Mouse (Mus musculus): ENCODE data around the gene Grk5.
"Not testable (repeated sequence)": the region's sequence is repeated elsewhere in the genome, so short reads cannot be mapped to it uniquely, and the experiment has no call there.

Grk5 gene

DNA sequence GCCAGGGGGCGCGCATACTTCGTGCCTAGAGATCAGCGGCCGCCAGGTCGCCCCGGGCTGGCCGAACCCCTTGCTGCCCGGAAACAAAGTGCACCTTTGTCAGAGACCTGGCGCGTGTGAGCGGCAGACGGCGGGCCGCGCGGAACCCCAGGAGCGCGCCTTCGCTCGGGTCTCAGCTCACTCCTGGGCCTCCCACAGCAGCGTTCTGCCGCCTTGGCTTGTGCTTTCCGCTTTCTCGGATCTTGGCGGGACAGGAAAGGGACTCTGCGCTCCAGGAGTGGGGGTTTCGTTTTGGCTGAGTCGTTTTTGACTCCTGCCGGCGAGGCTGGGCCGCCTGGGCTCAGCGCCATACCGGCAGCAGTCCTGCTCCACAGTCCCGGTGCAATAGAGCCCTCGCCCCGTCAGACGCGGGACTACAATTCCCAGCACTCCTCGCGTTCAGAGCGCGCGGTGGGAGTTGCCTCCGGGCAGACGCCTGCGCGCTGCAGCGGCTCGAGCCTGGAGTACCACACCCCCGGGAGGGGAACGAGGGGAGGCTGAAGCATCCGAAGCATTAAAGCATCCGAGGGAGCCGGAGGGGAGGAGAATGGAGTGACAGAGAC, at the start of gene Grk5:
TSS of gene Grk5 (plus strand) at position 36 of the 602 bp plus-strand sequence.
- peak; percentile 96 for DNase-seq

DNA sequence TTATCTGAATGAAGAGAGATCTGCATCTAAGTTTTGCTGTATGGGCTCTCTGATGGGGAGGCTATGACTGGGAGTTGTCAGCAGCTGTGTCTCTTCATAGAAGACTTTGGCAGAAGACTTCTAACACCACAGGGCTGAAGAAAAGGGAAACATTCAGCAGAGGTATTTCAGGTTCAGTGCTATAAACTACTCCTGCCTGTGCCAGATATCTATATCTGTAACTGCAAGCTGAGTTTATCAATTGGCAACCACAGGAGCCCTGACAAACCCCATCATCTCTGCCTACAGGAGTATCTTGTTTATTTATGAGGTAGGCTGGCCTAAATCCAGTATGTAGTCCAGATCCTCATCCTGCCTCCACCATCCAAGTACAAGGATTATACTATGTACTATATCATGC, 46.2 kb upstream of the Grk5 start:
- no peak for DNase-seq

DNA sequence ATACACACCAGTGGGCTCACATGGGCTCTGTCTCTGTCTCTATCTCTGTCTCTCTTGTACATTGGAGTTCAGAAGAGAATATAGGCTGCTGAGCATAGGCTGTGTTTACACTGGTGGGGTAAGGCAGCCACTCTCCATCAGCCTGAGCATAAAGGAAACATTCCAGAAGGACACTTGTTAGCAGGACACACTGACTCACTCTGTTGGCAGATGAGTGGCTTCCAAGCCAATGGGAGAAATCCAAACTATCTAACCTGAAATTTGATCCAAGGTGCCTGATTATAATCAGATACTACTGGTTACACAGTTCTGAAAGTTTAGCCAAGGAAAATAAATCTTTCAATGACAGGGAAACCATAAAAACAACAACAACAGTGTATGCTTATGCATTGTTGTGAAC, 43.8 kb upstream of the Grk5 start:
- DNase-seq = no peak

DNA sequence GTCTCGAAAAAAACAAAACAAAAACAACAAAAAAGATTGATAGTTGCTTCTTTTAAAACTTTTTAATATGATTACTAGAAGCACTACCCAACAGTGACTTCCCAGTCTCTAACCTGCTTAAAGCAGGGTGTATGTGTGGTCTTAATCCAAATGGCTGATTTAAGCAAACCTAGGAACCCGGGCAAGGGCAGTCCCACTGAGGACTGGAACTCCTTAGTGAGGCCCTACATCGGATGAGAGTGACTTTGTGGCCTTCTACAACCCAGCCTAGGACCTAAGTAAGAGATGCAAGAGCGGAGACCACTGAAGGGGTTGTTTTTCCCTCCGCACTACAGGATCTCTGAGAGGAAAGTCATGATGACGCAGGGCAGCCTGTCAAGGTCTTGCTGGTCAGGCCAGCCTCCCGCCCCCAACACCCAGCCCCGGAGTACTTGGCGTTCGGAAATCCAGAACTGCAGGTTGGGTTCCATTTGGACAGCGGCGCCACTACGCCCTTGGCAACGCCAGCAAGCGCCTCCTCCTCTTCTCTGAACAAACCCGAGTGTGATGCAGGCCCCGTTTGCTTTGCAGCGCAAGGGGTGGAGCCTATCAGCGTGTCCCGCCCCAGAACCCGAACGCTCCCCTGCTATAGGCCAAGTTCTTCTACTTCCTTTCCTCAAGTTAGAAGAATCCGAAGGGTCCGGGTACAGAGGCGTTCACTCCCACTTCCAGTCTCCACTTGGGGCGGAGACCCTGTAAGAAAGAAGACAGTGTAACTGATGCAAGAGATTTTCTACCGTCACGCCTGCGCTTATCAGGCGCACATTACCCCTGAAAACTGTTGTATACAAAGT, 28.5 kb upstream of the Grk5 start, which contains the start of gene Sfxn4:
TSS of gene Sfxn4 (minus strand) at position 612 of the 833 bp plus-strand sequence.
- DNase-seq = peak; percentile 94

DNA sequence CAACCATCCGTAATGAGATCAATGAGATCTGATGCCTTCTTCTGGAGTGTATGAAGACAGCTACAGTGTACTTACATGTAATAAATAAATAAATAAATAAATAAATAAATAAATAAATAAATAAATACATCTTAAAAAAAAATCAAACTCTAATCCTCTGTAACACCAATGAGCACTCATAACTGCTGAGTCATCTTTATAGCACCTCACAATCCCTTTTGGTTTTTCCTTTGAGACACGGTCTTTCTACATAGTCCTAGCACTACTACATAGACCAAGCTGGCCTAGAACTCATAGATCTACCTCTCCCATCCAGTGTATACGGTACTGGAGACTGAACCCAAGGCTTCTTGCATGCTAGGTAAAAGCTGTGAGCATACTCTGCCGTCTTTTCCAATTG, 23.4 kb upstream of the Grk5 start:
- DNase-seq = not testable (repeated sequence)

DNA sequence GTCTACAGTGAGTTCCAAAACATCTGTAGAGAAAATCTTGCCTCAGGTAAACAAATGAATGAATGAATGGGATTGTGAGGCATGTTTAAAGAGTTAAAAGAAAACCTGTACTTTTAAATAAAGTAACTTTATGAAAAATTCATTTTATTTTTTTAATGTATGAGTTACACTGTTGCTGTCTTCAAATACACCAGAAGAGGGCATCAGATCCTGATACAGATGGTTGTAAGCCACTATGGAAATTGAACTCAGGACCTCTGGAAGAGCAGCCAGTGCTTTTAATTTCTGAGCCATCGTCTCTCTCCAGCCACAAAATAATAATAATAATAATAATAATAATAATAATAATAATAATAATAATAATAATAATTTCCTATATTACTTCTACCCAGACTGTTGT, 19.1 kb upstream of the Grk5 start:
- no peak for DNase-seq

DNA sequence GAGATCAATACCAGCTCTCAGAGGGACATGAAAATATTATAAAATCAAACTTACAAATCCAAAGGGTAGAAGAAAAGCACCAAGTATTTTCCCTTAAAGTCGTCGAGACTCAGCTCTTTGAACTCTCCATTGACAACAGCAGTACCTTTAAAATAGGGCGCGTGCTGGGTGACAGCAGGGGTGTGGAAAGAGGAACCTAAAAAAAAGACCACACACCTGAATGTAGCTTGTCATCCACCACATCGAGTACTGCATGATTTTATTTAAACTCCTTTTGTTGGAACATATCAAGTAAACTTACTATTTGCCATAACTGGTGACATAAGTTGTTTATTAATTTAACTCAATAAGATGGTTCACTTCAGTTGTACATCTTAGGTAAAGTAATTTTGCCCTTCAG, 18.2 kb upstream of the Grk5 start:
- DNase-seq = no peak

DNA sequence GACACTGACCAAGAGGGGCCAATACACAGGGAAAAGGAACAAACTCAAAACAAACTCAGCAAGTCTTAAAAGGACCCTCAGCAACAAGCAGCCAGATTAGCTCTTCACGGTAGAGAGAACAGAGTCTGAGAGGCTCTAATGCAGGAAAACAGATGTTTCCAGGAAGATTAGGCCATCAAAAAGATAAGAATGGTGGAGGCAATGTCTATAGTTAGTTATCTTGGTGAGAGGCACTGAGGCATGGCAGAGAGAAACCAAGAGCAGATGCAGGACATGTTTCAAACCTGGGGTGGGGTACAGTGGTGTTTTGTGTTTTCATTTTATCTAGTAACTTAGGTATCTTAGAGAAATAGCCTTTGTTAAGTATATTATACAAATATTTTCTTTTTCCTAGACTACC, 17.3 kb upstream of the Grk5 start:
- no peak for DNase-seq

DNA sequence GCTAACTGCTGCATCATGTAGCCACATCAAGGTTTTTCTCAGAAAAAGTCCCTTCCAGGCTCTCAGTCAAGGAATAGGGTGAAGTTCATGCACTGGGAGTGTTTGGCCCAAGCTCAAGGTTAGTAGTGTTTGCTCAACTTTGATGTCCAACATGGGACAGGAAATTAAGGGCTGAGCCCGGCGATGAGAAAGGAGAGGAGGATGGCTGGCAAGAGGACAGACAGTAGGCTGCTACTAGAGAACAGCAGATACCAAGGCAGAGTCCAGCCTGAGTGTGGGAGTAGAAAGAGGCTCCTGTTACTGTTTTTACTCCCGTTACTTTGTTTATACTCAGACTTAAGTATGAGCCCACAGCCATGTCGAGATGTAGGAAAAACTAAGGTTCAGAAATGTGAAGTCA, 16.0 kb upstream of the Grk5 start:
- DNase-seq = peak; percentile 31

DNA sequence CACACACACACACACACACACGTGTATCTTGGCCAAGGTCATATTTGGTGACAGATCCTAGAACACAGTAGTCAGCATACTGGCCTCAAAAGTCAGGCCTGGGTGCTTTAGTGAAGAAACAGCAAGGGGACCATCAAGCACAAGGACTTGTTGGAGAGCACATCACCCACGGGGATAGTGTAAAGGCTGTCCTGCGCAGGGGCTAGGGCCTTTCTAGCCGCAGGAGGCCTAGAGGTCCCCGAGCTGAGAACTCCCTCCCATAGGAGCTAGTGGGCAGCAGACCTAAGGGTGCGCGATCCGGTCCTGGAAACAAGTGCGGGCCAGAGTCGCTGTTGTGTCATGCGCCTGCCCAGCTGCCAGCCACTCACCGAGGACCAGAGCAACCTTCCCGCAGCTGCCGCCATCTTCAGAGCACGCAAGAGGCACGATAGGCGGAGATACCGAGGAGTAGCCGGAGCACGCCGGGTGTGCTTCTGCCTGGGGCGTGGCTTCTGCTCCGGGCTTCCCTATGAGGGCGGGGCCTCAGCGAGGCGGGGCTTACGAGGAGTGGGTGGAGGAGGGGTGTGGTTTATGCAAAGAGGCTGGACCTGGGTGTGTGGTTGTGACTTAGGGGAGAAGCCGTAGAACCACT, 15.4 kb upstream of the Grk5 start, which contains the start of gene Prdx3:
TSS of gene Prdx3 (minus strand) at position 493 of the 631 bp plus-strand sequence.
- peak; percentile 98 for DNase-seq

DNA sequence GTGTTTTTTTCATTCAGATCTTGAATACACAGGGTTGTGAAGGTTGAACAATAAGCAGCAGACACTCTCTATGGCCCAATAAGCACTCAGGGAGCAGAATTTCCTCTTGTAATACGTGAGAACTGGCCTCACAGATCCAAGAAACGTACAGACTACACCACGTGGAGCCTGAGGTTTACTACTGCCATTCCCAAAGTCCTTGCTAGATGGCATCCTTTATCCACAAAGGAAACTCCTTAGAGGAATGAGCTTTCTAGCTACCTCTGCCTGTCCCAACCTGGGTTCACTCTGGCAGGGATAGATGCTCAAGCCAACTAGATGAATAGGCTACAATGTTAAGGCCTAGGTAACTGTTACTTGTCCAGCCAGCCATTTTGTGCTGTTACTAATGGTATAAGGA, 6.4 kb upstream of the Grk5 start:
- DNase-seq = peak; percentile 31

DNA sequence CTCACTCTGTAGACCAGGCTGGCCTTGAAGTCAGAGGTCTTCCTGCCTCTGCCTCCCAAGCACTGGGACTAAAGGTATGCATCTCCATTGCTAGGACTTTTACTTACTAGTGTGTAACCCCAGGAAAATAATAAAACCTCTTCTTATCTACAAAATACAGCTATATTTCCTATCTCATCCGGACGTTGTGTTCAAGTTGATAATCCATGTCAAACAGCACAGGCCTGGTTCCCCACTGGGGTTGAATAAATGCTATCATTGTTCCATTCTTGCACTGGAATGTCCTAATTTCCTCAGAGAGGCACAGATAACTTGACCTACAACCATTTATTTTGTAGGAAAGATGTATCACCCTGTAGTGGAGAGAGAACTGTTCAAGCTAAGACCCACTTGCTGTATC, 1.9 kb upstream of the Grk5 start:
- DNase-seq = no peak

DNA sequence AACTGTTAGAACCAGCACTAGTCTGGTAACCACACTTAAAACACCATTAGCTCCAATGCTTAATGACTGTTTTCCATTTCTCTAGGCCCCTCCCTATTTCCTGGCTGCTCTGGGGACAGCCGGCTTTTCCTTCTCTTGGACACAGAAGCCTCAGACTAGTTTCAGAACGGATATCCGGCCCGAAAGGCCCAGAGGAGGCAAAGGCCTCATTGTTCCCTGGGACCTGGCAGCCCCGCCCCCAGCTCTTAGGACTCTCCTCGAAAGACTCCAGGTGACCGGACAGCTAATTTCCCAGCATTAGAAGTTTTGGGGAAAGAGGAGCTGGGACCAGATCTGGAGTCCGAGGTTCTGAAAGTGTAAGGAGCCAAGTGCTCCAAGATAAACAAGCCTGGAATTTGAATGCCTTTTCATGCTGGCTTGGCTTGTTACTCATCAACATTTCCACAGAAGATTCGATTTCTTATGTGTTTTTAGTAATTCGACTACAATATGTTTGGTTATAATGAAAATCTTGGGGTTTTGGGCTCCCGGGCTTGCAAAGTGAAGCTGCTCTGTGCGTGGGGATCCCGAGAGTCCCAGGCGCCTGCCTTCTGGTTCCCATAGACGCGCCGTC, 342 bp upstream of the Grk5 start:
- DNase-seq = peak; percentile 81

DNA sequence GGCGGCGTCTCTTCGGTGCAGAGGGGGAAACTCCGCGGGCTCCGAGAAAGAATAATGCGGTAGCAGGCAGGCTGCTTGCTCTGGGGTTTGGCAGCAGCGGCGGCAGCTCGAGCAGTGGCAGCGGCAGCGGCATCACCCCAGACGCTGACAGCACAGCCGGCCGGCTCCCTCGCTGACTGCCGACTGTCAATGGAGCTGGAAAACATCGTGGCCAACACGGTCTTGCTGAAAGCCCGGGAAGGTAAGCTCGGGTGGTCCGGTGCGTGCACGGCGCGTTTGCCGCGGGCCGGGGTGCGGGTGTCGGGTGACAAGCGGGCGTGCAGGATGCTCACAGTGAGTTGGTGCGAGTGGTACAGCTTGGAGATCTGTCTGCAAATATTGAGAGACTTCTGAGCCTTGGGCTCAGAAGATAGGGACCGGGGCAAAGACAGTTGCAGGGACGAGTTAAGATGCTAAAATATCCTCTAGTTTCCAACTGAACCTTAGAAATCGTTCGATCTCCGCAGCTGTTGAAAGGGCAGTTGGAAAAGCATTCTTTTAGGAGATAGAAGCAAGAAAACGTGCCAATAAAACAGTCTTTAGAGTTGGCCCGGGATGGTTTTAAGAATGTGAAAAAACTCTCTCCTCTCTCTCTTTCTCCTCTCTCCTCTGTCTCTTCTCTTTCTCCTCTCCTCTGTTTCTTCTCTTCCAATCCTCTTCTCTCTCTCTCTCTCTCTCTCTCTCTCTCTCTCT, 1.0 kb downstream of the Grk5 start:
- DNase-seq = peak; percentile 66

DNA sequence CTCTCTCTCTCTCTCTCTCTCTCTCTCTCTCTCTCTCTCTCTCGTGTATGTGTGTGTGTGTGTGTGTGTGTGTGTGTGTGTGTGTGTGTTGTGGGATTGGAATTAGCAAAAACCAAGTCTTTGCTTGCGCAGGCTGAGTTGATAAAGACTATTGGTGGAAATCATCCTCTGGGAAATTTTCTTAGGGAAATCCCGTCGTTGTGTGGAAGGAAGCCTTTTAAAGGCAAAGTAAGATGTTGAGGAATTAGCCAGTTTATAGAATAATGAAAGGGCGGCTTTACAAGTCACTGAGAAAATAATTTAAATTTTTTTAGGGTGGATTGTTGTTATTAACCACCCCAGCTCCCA, 1.5 kb downstream of the Grk5 start:
- DNase-seq = no peak

DNA sequence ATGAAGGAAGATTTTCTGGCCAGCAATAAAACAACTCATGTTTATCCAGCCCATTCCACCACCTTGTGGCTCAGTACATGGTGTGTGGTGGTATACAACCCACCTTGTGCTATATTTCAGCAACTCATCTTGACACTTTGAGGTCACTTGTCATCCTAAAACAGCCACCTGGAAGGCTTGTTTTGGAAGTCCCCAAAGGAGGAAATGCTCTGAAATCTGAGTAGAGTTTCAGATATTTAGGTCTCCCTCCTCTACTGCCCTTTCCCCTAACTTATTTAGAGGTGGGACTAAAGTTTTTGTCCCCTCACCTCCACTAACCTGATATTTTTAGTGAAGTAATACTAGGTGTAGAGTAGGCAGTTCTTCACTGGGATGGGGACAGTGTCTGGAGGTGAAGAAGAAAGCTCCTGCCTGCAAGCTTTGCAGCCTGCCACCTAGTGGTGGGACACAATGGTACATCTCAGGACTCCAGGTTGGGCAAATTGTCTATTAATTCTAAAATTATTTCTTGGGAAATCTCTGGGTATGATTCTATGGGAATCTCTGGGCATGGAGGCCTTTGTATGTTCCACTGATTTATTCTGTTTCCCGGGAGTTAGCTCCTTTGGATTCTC, 2.5 kb downstream of the Grk5 start:
- DNase-seq = peak; percentile 73

DNA sequence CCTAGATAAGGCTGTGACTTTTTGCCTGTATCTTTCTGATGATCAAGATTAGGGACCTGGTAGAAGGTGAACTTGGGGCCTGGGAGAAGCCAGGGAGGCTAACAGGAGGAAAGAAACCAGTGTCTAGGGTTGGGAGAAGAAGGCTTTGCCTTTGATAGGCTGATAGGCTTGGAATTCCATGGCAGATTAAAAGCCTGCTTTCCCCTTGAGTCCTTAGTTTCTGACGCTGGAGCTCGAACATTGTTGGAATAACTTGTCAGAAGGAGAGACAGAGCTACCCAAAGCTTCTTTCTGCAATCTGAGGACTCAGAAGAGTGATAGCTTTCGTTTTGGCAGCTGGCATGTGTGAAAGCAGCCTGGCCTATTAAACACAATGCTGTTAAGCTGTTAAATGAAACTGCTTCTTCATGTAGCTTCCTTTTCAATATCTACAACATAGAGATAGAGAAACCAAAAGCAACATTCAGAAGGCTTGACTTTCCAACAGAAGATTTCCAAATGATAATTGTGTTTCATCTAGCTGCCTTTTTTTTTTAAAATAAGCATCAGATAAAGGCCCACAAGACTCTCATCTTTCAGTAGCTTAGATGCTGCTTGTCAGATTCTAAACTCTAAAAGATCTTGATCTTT, 5.8 kb downstream of the Grk5 start:
- DNase-seq = no peak

DNA sequence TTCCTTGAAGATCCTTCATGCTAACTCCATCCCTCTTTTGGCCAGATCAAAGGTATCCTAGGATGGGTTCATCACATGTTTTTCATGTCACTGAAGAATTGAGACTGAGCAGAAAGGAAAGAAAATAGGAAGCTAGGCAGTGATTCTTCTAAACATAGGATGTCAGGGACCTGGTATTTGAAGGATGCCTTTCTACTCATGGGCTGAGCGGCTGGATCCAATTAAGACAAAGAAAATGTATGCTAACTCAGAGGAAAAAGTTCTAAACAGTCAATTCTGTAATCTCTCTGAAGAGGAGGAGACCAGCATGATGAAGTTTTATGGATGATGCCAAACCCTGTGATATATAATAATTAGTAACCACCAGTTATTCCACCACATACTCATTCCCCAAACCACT, 13.6 kb downstream of the Grk5 start:
- no peak for DNase-seq

DNA sequence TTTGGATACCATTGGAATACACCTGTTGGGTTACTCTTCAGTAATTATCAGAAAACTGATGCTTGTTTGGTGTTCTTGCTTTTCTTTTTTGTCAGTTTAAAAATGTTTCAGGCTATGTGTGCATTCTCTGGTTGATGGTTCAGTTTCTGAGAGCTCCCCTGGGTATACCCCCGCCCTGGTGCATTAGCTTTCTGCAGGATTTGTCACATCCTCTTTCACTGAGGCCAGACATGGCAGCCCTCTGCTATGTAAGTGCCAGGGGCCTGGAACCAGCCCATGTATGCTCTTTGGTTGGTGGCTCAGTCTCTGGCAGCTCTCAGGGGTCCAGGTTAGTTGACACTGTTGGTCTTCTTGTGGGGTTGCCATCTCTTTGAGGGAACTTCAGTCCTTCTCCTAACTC, 14.4 kb downstream of the Grk5 start:
- no peak for DNase-seq

DNA sequence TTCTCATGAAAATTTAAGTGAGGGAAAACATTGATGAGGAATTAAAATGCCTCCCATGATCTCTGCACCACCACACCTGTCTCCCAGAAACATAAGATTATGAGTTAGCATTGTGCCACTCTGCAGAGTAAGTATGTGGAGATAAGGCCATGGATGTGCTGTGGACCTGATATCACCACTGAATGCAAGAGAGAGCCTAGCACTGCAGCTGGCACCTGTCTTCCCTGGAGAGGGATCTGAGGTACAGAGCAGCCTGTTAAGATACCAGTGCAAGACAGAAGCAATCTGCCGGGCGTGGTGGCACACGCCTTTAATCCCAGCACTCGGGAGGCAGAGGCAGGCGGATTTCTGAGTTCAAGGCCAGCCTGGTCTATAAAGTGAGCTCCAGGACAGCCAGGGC, 15.9 kb downstream of the Grk5 start:
- no peak for DNase-seq

DNA sequence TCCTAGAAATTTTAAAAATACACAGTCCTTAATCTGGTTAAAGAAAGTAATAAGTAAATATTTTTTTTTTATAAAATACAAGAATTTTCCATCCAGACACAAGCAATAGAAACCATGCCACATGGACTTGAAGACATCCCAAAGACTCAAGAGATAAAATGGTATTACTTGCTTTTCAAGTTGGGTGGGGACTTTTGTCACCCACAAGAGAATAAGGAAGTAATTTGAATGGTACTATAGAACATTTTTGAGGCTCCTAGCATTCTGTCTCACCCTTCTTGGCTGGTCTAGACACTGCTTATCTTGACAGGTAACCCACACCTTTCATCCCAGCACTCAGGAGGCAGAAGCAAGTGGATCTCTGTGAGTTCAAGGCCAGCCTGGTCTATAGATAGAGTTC, 20.8 kb downstream of the Grk5 start:
- DNase-seq = no peak

DNA sequence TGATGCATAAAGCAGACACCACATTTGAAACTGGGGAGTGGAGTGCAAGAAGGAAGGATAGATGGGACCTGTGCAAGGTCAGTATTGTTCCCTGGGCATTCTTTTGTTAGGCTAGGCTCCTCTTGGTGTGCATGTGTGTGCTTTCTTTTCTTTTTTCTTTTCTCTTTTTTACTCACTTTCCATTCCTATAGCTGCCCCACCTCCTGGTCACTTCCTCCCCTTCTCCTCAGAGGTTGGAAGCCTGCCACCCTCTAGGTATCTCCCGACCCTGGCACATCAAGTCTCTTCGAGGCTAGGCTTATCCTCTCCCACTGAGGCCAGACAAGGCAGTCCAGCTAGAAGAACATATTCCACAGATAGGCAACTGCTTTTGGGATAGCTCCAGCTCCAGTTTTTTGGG, 22.1 kb downstream of the Grk5 start:
- no peak for DNase-seq

All from kidney, adult 18-20 months (tissue).